Mouse (Mus musculus) erythroblast, embryonic 14.5 days (primary cell): ENCODE data around the gene Apba1.

ENCODE experiments used
- GATA1 ChIP-seq: IDR thresholded peaks from 2 replicates; pipeline ENCODE4 v1.6.1; 2012; ENCODE audit warnings: low read length, inconsistent platforms, mixed read lengths
- TAL1 ChIP-seq: IDR thresholded peaks from 3 replicates; pipeline ENCODE4 v1.6.1; 2012; ENCODE audit warnings: low read length, inconsistent platforms, mixed read lengths

DNA sequence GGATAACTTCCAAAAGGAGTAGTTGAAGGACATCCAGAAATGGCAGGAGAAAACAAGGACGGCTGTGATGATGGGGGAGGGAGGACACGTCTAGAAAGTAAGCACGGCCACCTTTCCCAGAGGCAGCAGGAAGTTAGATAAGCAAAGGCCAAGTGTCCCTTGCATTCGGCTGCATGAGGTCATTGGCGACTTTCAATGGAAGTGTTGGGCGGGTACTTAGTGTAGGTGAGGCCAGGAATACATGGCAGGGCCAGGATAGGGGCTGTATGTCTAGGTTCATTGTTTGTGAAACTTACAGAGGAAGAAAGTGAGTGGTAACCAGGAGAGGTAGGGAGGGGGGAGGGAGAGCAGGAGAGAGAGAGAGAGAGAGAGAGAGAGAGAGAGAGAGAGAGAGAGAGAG is 33.0 kb downstream of the Apba1 start:
- TF ChIP-seq TAL1 (no peak), GATA1 (no peak)
